Mouse (Mus musculus): ENCODE results near the gene Dlk2.

The Dlk2 gene

GRCm38 (mm10) chr17:46297364-46298219 is at the start of gene Dlk2:
Gene Dlk2, plus strand, starts transcription at chr17:46297421.
- DNase-seq (ENCODE audit: low spot score in 2 of 2), result no peak

GRCm38 (mm10) chr17:46247512-46248188 is 49.6 kb upstream of the Dlk2 start, which contains the start of the genes Polr1c and Yipf3:
Gene Polr1c, minus strand, starts transcription at chr17:46248054.
Gene Yipf3, plus strand, starts transcription at chr17:46248080.
- DNase-seq (ENCODE audit: low spot score in 2 of 2), result peak; percentile 91 to 96

DNA sequence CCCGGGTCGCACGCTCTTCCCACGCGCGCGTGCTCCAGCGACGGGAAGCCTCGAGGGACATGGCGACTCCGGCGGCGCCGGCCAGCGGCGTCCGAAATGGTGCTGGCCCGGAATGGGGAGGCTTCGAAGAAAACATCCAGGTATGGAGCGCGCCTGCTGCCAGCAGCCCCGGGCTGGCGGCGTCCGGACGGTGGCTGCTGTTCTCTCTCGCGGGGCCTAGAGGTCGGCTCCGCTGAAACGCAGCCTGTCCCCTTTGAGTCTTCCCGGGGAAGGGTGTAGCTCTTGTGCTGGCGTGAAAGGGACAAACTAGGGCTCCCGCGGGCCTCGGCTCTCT is 49.1 kb upstream of the Dlk2 start:
- DNase-seq (ENCODE audit: low spot score in 2 of 2), result no peak

DNA sequence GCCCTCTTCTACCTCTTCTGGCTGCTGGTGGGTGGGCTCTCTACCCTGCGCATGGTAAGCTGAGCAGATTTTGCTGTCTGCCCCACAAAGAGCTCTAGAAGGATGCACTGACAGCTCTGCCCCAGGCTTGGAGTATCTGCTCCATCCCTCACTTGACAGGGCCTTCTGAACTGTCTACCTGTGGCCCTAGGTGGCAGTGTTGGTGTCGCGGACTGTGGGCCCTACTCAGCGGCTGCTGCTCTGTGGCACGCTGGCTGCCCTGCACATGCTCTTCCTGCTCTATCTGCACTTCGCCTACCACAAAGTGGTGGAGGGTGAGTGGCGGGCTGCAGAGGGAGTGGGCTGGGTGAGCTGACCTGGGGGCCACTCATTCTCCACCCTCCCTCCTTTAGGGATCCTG is 46.0 kb upstream of the Dlk2 start:
- DNase-seq (ENCODE audit: low spot score in 2 of 2), result no peak

DNA sequence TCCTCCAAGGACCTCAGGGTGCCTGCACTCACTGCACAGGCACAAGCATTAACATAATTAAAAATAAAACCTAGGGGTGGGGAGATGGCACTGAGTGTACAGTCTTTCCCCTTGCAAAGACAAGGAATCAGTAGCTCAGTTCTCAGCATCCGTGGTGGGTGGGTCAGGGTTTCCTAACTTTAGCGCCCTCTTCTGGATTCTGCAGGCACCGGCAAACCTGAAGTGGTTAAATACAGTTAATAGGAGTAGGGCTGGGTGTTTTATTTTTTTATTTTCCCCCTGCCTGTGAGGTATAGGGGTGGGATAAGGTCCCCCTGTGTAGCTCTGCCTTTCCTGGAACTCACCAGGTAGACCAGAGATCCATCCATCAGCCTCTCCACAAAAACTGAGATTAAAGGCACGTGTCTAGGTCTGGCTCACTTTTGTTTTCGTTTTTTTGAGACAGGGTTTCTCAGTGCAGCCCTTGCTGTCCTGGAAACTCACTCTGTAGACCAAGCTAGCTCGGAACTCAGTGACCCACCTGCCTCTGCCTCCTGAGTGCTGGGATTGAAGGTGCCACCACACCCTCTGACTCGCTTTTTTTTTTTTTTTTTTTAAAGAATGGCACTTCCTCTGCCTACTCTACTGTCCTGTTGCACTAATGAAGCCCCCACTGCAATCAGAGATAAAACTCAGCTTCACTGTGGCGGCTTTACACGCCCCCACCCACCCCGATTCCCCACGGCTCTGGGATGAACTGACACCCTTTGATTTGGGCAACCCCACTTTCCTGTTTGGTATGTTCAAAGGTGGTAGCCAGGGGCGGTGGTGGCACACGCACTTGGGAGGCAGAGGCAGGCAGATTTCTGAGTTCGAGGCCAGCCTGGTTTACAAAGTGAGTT is 44.4 kb upstream of the Dlk2 start:
- DNase-seq (ENCODE audit: low spot score in 2 of 2), result no peak

GRCm38 (mm10) chr17:46253452-46254084 is 43.7 kb upstream of the Dlk2 start, which contains the start of gene Lrrc73:
Gene Lrrc73, plus strand, starts transcription at chr17:46253531.
- DNase-seq (ENCODE audit: low spot score in 2 of 2), result peak; percentile 83 to 92

DNA sequence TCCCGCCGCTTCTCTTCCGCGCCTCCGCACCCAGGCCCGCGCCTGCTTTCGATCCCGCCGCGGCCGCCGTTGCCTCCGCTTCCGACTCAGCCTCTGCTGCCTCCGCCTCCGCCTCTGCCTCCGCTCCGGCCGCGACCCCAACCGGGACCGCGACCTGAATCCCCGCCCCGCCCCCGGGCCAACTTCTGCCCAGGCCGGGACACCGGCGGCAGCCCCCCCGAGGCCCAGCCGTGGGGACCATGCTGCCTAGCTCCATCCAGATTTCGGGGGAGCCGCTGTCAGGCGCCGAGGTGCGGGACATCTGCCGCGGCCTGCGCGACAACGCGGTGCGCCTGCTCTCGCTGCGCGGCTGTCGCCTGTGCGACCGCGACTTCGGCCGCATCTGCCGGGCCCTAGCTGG is 43.1 kb upstream of the Dlk2 start:
- no peak for DNase-seq (ENCODE audit: low spot score in 2 of 2)

- DNase-seq (ENCODE audit: low spot score in 2 of 2), result no peak
Measured at GRCm38 (mm10) chr17:46255147-46255546, 42.1 kb upstream of the Dlk2 start.

- DNase-seq (ENCODE audit: low spot score in 2 of 2), result no peak
Measured at GRCm38 (mm10) chr17:46258279-46259053, 38.8 kb upstream of the Dlk2 start.

- no peak for DNase-seq (ENCODE audit: low spot score in 2 of 2)
Measured at GRCm38 (mm10) chr17:46259675-46260074, 37.5 kb upstream of the Dlk2 start.

DNA sequence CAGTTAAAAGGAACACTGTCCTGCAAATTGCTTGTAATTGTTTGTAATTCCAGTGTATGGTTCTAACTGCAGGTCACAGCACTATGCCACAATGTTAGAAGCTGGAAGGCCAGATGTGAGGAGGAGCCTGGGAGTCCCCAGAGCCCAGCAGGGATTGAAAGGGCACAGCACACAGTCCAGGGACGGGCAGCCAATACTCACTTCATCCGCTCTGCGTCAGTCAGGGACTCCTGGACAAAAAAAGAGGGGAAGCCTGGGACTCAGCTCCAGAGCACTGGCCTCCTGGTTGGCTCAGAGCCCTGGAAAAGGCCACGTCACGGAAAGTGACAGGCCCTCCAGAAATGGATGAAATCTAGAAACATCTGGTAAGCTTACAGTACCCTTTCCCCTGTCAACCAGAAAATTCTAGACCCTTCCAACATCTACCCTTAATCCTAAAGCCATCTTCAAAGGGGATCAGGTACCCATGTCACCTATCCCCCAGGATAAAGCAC is 35.0 kb upstream of the Dlk2 start:
- no peak for DNase-seq (ENCODE audit: low spot score in 2 of 2)

DNA sequence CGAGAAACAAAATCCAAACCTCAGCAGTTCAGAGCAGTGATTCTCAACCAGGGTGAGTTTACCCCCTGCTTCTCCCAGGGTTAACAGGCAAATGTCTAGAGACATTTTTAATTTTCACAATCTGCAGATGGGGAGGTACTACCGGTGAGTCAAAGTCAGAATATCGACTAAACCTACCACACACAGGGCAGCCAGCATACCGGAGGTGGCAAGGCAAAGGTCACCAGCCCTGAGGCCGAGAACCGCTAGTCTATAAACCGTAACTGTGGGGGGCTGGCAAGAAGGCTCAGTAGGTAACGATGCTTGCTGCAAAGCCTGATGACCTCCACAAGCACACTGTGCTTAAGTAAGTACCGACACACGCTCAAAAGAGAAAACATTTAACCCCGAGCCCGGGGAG is 31.7 kb upstream of the Dlk2 start:
- no peak for DNase-seq (ENCODE audit: low spot score in 2 of 2)

- peak; percentile 80 for DNase-seq (ENCODE audit: low spot score in 2 of 2)
Measured at GRCm38 (mm10) chr17:46265918-46266618, 31.2 kb upstream of the Dlk2 start.

GRCm38 (mm10) chr17:46266986-46267385 is 30.2 kb upstream of the Dlk2 start:
- no peak for DNase-seq (ENCODE audit: low spot score in 2 of 2)

DNA sequence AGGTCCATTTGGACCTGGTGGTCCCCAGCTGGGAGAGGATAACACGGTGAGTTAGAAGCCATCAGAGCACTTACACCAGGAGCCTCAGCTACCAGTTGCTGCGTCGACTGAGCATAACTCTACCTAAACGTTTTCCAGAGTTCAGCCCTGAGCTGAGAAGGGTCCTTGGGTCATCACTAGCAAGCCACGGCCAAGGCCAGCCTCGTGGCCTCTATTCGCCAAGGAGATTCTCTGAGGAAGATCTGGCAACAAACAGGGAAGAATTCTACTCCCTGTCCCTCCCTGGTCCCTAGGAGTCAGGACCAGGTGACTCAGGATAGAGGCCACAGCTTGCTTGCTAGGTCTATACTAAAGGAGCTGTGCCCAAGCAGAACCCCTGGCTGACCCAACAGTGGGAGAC is 29.7 kb upstream of the Dlk2 start:
- DNase-seq (ENCODE audit: low spot score in 2 of 2), result no peak

- no peak for DNase-seq (ENCODE audit: low spot score in 2 of 2)
Measured at GRCm38 (mm10) chr17:46268026-46268720, 29.0 kb upstream of the Dlk2 start.

DNA sequence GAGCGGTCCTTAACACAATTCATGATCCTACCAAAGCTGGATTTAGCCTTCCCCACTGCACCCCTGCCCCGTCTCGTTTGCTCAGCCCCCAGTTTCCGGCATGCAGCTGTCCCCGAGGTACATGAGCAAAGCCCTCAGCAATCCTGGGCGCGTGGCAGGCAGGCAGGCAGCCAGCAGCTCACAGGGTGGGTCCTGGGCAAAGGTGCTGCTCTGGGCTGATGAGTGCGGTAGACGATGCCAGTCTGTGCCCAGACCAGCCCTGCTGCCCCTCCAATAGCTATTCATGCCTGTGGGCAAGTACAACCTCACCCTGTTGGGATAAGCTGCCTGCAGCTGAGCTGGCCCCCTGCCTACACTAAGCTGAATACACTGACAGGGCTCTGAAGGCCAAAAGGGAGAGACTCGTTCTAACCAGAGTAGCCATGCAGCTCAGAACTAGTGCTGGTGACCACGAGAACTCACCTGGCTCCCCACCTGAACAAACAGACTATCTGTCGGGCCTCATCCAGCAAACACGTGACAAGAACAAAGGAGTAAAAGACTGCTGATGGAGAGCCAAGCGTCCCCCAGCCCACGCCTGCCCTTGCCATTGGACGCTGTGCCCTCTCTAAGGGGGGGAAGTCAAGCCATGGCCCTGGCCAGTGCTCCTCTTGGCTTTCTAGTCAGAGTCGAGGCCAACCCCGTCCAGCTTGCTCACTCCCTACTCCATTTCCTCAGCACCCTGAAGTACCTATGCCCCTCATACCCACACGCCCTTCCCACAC is 27.3 kb upstream of the Dlk2 start:
- DNase-seq (ENCODE audit: low spot score in 2 of 2), result no peak

- DNase-seq (ENCODE audit: low spot score in 2 of 2), result no peak
Measured at GRCm38 (mm10) chr17:46272058-46272457, 25.2 kb upstream of the Dlk2 start.

DNA sequence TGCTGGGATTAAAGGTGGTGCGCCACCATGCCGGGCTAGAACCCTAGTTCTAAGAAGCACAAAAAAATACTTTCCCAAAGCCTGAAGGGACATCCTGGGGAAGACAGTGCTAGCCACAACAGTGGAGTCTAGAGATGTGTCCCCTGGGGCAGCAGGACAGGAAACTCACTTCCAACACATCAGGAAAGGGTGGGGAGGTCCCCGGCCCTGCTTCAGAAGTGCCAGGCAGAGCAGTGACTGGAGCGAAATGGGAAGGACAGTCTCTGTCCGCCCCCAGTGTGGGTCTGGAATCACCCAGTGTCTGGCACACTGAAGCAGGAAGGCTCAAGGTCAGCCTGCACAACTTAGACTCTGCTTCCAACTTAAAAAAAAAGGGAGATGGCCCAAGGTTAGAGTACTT is 24.5 kb upstream of the Dlk2 start:
- DNase-seq (ENCODE audit: low spot score in 2 of 2), result no peak
